Mouse (Mus musculus) T-helper 2 cell (primary cell): ENCODE measurements around the gene a.
"Not testable (repeated sequence)": the region's sequence is repeated elsewhere in the genome, so short reads cannot be mapped to it uniquely, and the experiment has no call there.

Experiments
- in situ Hi-C: fragments of 300-600 bp; cut with MboI, MseI; formaldehyde crosslinking; loops from one replicate; pipeline ENCODE4 v1.15.1; 2025; ENCODE audit warnings: high pct_unique_total_duplicates

The a gene

DNA sequence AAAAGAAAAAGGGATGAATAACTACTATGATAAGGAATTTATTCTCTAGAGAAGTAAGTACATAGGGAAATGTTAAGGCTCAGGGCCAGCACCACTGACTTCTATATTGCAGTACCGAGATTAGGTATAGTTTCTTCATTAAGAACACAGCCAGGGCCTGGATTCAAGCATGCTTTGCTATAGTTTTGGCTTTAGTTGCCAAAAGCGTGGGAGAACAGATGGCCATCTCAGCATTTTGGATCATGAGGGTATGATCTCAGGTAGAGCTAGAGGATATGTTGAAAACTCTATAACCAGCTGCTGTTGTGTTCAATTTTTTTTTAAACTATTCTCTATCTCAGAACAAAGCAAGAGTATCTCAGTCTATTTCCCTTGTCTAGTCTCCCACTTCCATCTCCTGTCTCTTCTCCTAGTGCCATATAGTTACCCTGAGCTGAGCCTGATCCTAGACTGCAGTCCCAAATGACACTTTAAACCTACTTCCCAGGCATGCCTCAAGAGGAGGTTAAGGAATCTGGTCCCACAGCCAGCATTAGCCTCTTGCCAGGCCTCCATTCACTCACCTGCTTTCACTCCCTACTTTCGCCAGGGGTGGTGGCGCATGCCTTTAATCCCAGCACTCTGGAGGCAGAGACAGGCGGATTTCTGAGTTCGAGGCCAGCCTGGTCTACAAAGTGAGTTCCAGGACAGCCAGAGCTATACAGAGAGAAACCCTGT, 43.1 kb downstream of the a start:
- in situ Hi-C loops = loop anchor here (10.0 kb wide), 1 partner anchor 70 kb away; no protein-coding TSS in a partner anchor

DNA sequence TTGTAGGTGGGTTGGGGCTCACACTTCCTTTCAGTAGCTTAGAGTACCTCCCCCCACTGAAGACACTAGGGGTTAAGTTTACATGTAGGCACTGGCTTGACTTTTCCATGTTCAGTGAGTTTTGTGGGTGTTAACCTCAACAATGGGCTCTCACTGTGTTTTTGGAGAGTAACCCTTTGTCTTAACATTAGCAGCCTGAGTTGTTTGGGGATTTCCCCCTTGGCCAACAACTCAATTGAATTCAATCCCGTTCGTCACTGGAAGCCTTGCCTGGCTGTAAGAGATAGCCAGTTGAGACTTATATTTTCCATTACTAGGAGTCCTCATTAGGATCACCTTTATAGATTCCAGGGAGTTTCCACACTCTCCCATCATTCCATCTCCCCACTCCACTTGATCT, 45.3 kb downstream of the a start:
- in situ Hi-C loops = loop anchor here (10.0 kb wide), 1 partner anchor 72 kb away; no protein-coding TSS in a partner anchor

DNA sequence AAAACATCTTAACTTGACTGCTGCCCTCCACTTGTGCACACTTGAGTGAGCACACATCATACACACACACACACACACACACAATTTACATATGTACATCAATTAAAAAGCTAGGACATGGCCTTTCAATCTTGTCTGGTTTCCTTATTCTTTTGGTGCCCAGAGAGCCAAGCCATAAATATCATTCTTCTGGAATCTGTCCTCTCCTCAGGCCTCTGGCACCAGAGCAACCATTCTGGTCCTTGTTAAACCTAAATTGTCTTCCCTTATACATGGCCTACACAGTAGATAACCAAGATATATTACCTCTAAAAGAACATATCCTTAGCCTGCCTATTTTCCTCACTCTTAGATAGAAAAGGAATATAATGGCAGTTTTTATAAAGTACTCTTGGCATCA, 56.9 kb downstream of the a start:
- in situ Hi-C loops = no loop called here

DNA sequence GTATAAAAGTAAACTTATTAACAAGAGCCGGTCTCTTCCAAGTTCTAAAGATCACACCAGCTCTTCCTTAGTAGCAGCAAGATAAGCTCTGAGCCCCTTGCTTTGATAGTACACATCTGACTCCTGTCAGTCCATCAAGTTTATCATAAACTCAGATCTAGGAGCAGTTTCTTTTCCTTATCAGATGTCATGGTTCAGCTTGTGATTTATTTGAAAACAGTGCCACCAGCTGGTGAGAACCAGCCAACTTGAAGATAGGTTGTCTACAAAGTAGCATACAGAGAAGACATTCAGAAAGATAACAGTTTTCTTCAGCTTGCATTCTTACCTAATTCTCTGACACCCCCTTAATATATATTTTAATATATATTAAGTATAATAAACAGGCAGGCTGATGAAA, 64.2 kb downstream of the a start:
- in situ Hi-C loops = no loop called here

DNA sequence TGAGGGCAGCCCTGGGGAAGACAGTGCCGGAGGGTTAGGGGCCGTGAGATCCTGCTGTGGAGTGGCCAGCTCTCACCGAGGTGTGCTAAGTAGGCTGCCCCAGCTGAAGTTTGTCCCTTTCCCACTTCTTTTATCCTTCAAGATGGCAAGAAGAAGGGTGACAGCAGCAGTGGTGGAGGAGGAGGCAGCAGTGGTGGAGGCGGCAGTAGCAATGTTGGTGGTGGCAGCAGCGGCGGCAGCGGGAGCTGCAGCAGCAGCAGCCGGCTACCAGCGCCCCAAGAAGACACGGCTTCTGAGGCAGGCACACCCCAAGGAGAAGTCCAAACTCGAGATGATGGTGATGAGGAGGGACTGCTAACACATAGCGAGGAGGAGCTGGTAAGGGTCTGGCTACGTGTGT, 72.5 kb downstream of the a start:
- in situ Hi-C loops = loop anchor here (10.0 kb wide), 1 partner anchor 159 kb away; no protein-coding TSS in a partner anchor

DNA sequence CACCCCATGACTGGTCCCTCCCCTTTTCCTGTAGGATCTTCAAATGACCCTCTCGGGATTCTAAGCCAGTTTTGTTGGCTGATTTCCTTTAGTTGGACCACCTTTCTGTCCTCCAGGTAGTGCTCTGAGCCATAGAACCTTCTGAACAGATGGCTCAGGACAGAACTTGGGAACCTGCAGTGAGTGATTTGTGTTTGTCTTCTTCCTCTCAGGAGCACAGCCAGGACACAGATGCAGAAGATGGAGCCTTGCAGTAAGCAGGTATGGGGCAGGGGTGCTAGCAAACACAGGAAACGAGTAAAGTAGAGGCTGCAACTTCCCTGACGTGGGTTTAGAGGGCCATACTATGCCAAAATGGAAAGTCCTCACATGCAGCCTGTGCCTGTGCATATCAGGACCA, 74.5 kb downstream of the a start:
- in situ Hi-C loops = loop anchor here (5.0 to 10.0 kb wide), 2 partner anchors 58 to 161 kb away; no protein-coding TSS in a partner anchor

DNA sequence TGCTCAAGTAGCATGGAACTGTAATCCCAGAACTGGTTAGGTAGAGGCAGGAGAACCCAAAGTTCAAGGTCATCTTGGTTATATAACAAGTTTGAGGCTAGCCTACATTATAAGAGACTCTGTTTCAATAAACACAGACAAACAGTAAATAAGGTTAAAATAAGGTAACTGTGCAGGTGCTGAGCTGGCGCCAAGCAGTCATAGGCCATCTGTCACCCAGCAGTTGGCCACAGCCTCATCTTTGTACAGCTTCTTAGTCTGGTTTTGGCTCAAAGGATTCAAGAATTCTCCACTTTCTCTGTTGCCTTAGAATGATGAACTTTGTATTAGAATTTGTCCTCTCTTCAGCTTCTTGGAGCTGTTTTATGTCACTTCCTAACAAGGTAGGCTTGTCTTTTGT, 76.9 kb downstream of the a start:
- in situ Hi-C loops = loop anchor here (5.0 to 10.0 kb wide), 2 partner anchors 61 to 163 kb away; no protein-coding TSS in a partner anchor

DNA sequence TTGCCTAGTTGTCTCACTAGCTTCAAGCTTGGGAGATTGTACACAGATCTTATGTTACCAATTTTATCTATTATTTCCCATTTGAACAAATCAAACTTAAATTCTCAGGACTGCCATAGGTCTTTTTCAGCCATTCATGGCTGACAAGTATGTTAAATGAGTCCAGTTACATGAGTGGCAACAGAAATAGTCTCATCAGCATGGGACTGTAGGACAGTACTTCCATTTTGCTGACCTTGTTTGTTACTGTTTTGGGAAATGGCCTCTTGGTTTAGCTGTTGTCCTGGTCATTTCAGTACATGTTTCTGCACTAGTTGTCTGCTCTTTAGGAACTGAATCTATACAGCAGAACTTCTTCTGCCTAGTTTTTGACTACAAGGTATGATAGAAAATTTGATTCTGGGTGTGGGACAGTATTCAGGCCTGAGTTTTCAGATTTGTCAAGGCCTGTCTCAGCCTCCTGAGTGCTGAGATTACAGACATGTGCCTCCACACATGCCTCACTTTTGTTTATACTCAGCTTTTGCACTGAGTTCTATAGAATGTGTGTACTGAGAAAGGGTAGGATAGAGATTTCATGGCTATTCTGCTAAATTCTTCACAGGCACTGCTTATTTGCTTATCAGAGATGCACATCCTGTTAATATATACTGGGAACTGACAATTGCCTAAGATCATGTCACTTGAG, 78.9 kb downstream of the a start:
- in situ Hi-C loops = loop anchor here (5.0 to 10.0 kb wide), 2 partner anchors 63 to 165 kb away; no protein-coding TSS in a partner anchor

DNA sequence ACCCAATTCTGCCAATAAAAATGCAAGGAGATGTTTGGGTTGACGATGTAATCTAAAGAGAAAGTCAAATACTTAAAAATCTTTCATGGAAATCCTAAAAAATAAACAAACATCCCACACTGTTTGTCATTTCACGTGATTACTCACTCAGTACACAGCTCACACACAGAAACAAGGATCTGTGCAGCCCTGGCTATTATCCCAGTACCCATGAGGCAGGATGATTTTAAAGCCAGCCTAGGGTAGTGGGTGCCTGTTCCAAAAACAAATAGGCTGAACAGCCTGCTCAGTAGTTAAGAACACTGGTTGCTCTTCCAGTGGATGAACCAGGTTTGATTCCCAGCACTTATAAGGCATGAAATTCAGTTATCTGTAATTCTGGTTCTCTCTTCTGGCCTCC, 85.4 kb downstream of the a start:
- in situ Hi-C loops = loop anchor here (25.0 kb wide), 1 partner anchor 1311 kb away; the partner anchor contains the start of genes Phf20 and Rbm39

DNA sequence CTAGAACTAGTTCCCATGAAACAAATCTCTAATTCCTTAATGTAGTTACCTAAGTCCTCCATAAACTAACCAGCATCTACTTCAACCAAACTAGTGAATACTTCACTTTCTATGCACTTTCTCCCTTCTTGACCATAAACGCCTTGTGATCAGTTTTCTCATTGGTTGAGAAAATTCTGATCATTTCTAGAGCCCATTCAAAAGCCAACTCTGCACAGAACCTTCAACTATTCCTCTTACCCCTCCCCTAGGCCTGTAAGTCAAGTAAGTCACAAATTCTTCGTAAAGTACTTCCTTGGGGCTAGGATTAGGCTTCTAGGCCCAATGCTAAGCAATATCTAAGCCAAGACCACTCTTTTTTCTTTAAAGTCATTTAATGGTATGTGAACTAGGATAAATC, 100.4 kb downstream of the a start:
- in situ Hi-C loops = loop anchor here (25.0 kb wide), 1 partner anchor 1296 kb away; the partner anchor contains the start of genes Phf20 and Rbm39

DNA sequence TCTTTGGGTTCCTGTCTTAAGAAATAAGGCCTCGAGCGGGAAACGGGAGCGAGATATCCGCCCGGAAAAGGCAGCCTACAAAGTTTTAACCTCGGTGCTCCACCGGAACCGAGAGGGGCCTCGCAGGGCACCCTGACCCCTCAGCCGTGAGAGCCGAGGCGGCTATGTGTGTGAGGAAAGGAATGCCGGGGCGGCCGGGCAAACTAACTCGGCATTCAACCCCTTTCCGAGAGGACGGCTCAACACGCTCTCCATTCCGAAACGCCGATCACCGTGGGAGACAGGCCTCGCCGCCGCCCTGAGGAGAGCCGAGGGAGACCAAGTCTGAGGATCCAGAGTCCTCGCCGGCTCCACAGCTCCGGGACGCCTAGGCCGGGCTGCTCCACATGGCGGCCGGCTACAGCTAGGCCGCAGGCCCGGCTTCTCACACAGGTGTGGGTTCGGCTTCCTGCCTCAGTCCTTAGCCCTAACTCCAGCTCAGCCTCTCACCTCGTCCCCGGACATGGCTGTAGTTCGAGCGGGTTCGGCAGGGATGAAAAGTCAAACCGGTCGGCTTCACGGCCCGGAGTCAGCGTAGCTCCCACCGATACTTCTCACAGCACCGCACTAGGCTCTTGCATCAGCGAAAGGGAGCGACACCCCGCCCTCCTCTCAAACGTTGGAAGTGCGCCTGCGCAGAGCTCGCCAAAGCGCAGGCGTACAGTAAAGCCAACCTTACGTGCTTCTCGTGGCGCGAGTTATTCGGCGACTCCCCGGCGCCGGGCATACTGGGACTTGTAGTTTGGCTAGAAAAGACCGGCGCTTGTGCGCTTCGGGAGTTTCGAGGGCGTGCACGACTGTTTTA, 101.2 kb downstream of the a start, which contains the start of gene Eif2s2:
Gene Eif2s2, minus strand, starts transcription at position 735 of the 844 bp plus-strand sequence.
- in situ Hi-C loops = loop anchor here (25.0 kb wide), 1 partner anchor 1295 kb away; the partner anchor contains the start of genes Phf20 and Rbm39

DNA sequence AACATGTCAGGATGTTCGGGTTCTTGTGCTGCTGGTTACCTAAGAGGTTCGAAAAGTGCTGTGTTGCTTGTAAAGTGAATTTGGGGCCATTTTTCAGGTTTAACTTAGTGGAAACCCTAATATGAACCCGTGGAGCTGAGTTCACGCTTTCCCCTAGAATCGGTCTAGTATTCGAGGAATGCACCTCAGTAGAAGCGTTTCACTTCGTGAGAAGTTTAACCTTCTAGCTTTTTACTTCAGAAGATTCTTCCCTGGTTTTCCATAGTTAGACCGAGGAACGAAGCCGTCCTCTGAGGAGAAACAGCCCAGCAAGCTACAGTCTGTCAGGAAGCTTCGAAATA, 101.8 kb downstream of the a start:
- in situ Hi-C loops = loop anchor here (25.0 kb wide), 1 partner anchor 1294 kb away; the partner anchor contains the start of genes Phf20 and Rbm39

DNA sequence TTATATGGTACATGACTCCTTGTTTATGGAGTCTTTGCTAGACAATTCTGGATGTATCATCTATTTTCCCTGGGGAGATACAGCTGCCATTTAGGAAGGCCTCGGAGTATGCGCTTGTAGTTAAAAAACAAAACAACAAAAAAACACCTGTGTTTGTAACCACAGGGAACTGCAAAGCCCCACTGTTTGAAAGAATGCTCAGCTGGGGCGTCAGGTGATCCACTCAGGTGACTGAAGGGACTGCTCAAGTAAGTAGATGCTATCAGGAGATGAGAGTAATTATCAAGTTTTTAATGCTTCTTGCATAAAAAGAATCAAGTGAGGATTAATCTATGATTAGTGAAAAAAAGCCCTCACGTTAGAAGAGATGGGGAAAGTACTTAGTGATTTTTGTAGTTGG, 102.3 kb downstream of the a start:
- in situ Hi-C loops = loop anchor here (25.0 kb wide), 1 partner anchor 1294 kb away; the partner anchor contains the start of genes Phf20 and Rbm39

DNA sequence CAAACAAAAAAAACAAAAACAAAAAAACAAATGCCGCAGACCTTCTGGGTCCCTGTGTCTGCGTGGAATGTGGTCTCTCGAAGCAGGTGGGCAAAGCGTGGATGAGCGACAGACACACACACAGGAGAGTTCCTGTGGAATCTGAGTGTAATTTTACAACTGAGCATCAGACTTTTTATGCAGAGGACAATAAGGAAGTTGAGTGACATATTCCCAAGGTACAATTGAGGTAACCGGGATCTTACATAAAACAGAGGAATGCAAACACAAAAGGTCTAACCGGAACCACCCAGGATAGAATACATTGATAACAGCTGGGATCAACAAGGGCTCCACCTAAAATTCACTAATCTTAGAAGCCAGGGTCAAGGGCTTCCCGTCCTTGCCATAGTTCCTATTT, 107.8 kb downstream of the a start:
- in situ Hi-C loops = loop anchor here (25.0 kb wide), 1 partner anchor 1288 kb away; the partner anchor contains the start of genes Phf20 and Rbm39

DNA sequence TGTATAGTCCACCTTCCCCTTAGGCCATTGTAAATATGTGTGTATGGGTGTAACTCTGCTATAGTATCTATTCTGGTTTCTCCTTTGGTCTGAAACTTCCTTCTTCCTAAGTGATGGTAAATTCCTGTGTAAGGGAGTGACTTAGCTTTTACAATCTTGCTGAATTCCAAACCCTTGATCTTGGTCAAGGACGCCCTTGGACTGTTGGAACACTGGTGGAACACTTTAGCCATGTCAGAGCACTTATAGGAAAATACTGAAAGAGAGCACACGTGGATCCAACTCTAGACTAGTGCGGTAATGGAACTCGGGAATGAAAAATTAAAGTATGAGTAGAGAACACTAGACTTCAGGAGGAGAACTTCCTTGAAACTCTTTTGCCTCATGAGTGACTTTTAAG, 108.2 kb downstream of the a start:
- in situ Hi-C loops = loop anchor here (25.0 kb wide), 1 partner anchor 1288 kb away; the partner anchor contains the start of genes Phf20 and Rbm39

DNA sequence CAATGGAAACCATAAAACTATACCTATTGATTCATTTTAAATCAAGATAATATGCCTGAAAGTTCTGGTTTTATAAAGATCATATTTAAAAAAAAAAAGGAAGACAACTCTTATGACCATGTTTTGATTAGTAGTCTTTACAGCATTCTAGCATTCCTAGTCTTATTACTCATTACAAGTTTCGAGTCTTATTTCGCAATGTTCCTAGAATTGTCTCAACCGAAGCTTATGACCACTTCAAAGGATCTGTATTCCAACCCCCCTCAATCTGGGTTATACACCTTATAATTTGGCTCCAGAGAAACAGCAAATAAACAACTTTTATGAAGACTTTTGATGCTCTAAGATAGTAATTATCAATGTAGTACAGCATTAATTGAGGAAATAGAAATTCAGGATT, 110.9 kb downstream of the a start:
- in situ Hi-C loops = no loop called here

DNA sequence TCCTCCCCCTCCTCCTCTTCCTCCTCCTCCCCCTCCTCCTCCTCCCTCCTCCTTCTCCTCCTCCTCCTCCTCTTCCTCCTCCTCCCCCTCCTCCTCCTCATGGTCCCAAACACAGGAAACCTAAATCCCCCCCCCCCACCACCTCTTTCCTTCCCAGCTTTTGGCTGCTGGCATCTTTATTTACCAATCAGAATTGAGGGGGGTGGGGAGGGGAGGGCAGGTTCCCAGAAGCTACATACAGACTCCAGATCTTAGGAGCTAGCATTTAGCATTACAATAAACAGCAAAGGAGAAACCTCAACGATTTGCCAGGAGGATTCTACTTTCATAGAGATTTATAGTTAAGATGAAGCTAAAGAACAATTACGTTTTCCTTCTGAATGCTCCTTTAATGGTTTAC, 114.6 kb downstream of the a start:
- in situ Hi-C loops = no loop called here

DNA sequence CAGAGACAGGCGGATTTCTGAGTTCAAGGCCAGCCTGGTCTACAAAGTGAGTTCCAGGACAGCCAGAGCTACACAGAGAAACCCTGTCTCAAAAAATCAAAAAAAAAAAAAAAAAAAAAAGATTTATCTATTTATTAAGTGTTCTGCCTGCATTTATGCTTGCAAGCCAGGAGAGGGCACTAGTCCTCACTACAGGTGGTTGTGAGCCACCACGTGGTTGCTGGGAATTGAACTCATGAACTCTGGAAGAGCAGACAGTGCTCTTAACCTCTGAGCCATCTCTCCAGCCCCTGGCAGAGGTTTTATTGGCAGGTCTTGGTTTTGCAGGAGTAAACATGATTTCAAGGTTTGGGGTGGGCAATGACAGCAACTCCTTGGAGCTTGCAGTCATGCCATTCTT, 117.0 kb downstream of the a start:
- in situ Hi-C loops = not testable (repeated sequence)

DNA sequence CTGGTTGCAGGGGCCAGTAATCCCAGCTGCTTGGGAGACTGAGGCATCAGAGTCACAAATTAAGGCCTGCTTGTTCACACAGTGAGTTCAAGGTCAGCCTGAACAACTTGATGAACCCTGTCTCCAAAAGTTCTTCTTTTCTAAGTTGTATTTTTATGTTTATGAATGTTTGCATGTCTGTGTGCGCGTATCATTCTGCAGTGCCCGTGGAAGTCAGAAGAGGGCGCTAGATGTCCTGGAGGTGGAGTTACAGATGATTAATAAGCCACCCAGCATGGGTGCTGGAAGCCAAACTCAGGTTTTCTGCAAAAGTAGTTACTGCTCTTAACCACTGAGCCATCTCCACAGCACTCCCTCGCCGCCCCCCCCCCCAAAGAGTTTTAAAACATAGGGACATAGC, 118.6 kb downstream of the a start:
- in situ Hi-C loops = no loop called here

DNA sequence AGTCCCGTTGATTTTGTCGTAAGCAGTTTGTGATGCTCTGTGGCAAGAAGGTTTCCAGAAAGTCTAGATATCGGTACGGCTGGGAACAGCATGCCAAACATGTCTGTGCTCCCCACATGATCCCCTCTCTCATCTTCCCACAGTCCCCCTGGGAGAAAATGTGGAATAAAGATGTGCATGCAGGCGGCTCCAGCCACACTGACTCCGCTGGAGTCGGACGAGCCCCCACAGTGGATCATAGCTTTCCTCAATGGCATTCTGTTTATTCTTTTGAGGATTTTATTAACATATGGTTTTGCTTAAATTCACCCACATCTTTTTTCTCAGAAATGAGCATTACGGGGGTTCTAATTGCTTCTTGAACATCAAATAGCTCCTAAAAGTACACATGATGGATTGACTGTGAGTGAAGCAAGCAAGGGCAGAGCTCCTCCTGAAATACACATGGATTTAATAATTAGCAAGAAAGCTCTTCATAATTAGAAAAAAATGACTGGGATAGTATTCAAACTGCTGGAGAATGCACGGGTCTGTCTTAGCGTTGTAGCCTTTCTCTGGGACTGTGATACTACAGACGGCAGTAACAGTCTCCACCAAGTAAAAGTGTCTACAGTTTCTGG, 124.8 kb downstream of the a start:
- in situ Hi-C loops = no loop called here

DNA sequence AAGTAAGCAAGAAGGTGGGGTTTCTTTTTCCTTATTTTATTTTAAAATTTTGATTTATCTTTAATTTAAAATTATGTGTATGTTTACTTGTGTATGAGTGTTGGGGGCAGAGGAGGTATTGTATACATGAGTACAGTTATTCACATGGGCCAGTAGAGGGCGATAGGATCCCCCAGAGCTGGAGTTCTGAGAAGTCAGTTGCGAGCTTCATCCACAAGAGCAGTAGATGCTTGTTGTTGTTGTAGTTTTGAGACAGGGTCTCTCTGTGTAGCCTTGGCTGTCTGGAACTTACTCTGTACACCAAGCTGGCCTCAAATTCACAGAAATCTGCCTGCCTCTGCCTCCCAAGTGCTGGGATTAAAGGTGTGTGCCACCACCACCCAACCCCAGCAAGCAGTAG, 125.3 kb downstream of the a start:
- in situ Hi-C loops = no loop called here
